ENCODE assay signal across 8 mouse cellular contexts in the genomic region with DNA sequence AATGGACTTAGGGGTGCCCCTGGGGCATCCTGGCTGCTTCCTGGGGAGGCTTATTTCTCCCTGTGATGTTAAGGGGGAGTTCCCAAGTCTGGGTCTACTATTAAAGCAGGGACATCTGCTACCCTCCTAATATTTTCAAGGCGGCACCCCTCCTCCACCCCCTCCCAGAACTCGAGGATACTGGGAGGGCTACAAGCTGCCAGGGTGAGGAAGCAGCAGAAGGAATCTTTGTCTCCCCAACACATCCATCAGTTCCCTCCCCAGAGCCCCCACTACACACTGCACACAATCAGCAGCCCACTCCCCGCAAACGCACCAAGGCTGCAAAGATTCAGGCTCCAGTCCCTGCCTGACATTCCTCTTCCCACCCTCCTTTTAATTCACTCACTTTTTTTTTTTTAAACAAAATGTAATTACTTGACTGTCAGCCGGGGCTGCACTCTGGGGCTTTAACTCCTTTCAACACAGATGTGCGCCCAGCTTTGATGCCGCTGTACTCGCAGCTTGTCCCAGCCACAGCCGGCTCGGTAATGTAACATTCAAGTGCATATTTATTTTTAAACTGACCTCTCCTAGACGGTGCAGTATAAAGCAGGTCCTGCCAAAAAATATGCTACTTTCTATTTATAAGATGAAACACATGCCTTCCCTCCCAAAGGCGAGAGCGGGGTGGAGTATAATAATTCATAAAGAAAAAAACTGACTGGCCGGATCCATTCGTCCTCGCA. TPM values are rescaled to one million over a fixed set of nuclear protein-coding genes. Genes with fewer than 3 reads are reported as not detected.
DNase-seq lines count a peak whose midpoint lies in the region; ATAC-seq and TF ChIP-seq lines count a peak whose summit lies in the region.

No protein-coding gene starts in this region.

- DNase-seq in cerebellum, adult 2 months: peak in 1 of 2 experiments; percentile 33
- no peak for DNase-seq in cerebellum, postnatal 36 days
- peak; percentile 38 for DNase-seq in brain, adult 2 months (ENCODE audit: low read depth, low spot score)
- peak; percentile 57 to 67 for DNase-seq in heart, adult 9 months (ENCODE audit: low spot score in 2 of 2)
- peak; percentile 49 for DNase-seq in limb, embryonic 11.5 days (ENCODE audit: low spot score)
- DNase-seq in ovary, postnatal 36 days (ENCODE audit: low spot score): no peak
- DNase-seq in adrenal gland, postnatal 4 days (ENCODE audit: low spot score in 2 of 2): no peak

- no peak for ATAC-seq in limb, embryonic 11.5 days (ENCODE audit: insufficient number of reproducible peaks, low FRiP score, low TSS enrichment, low read depth)
- no peak for ATAC-seq in neural tube, embryonic 12.5 days (ENCODE audit: low FRiP score, low read depth)

- peak overlapping the region; percentile 95 for H3K4me3 ChIP-seq in cerebellum, adult 2 months (replicated peaks; ENCODE audit: insufficient read depth, low read depth, low read length)
- H3K4me3 ChIP-seq in limb, embryonic 11.5 days (ENCODE audit: low read depth, low read length): peak overlapping the region; percentile 74
- peak overlapping the region; percentile 69 for H3K4me3 ChIP-seq in neural tube, embryonic 12.5 days

- peak overlapping the region; percentile 78 for H3K9ac ChIP-seq in limb, embryonic 11.5 days (ENCODE audit: low read length)
- H3K9ac ChIP-seq in neural tube, embryonic 12.5 days: peak overlapping the region; percentile 83

- TF ChIP-seq POLR2A in cerebellum, adult 2 months (IDR thresholded peaks at IDR 0.05; ENCODE audit: borderline replicate concordance, insufficient read depth, low read length): no peak

- 8% methylated on average over 16 of the region's 16 CpGs for WGBS in cerebellum, adult 2 months
- 3% methylated on average over 16 of the region's 16 CpGs for WGBS in limb, embryonic 11.5 days
- WGBS in neural tube, embryonic 12.5 days: 4% methylated on average over 16 of the region's 16 CpGs

- H3K4me2 ChIP-seq in limb, embryonic 11.5 days (ENCODE audit: low read depth, severe bottlenecking): peak overlapping the region; percentile 99
- peak overlapping the region; percentile 93 for H3K4me2 ChIP-seq in neural tube, embryonic 12.5 days (replicated peaks)

- H3K36me3 ChIP-seq in limb, embryonic 11.5 days (ENCODE audit: control insufficient read depth, insufficient read depth, low read length): no peaks in the 10 kb centered on the region
- no peaks in the 10 kb centered on the region for H3K36me3 ChIP-seq in neural tube, embryonic 12.5 days

- H3K9me3 ChIP-seq in limb, embryonic 11.5 days (ENCODE audit: control insufficient read depth, low read length): no peaks in the 10 kb centered on the region
- H3K9me3 ChIP-seq in neural tube, embryonic 12.5 days: no peaks in the 10 kb centered on the region

- peaks cover 4% of the 10 kb centered on the region; the same call in 1 of the 2 replicates for H3K4me1 ChIP-seq in cerebellum, adult 2 months (ENCODE audit: control insufficient read depth, insufficient read depth, low read length)
- H3K4me1 ChIP-seq in limb, embryonic 11.5 days (ENCODE audit: control insufficient read depth, insufficient read depth, low read length): peaks cover 25% of the 10 kb centered on the region
- peaks cover 11% of the 10 kb centered on the region for H3K4me1 ChIP-seq in neural tube, embryonic 12.5 days

- H3K27me3 ChIP-seq in cerebellum, adult 2 months (ENCODE audit: control insufficient read depth, insufficient read depth, low read length): no peaks in the 10 kb centered on the region
- peaks cover 10% of the 10 kb centered on the region for H3K27me3 ChIP-seq in limb, embryonic 11.5 days (ENCODE audit: control insufficient read depth, insufficient read depth, low read length)
- peaks cover 5% of the 10 kb centered on the region for H3K27me3 ChIP-seq in neural tube, embryonic 12.5 days (replicated peaks)

- H3K27ac ChIP-seq in cerebellum, adult 2 months (ENCODE audit: insufficient read depth, low read length): no peak overlapping the region
- H3K27ac ChIP-seq in limb, embryonic 11.5 days (replicated peaks; ENCODE audit: low read depth, low read length): no peak overlapping the region
- H3K27ac ChIP-seq in neural tube, embryonic 12.5 days: no peak overlapping the region

- TF ChIP-seq CTCF in cerebellum, adult 2 months (IDR thresholded peaks at IDR 0.05; ENCODE audit: borderline replicate concordance, insufficient read depth, low read depth, low read length): no peak

RNA-seq across cellular contexts. Expression of a gene that starts 1.3 kb away (rescaled TPM):
- 10.5 and 11.0 TPM in 2 replicates for polyA plus RNA-seq in cerebellum, adult 2 months (2012; rRNA removed)
- 62.0 and 63.2 TPM in 2 replicates for polyA plus RNA-seq in limb, embryonic 11.5 days (2014; fragmentation: Nextera tagmentation; extraction: Ambion mirVana)
- polyA plus RNA-seq in neural tube, embryonic 12.5 days (2016; fragmentation: Nextera tagmentation; extraction: Ambion mirVana): 34.5 and 39.2 TPM in 2 replicates
- total RNA-seq in adrenal gland, postnatal 4 days (2021): 10 to 100 TPM; 18.1 to 18.5 TPM

Comparison
In these comparisons a context has a peak if more than half of its experiments do, and no peak if none do; other contexts are left out.
1. DNase-seq: peak in brain, adult 2 months (single experiment), heart, adult 9 months (2 of 2) and limb, embryonic 11.5 days (single experiment); none in cerebellum, postnatal 36 days (0 of 2), ovary, postnatal 36 days (single experiment) and adrenal gland, postnatal 4 days (0 of 2).
2. Peak in every context shown above with its lines, with median percentiles within 50 percentile points of each other: H3K4me3 ChIP-seq.